Mouse (Mus musculus): ENCODE data around the gene Cckar.

DNA sequence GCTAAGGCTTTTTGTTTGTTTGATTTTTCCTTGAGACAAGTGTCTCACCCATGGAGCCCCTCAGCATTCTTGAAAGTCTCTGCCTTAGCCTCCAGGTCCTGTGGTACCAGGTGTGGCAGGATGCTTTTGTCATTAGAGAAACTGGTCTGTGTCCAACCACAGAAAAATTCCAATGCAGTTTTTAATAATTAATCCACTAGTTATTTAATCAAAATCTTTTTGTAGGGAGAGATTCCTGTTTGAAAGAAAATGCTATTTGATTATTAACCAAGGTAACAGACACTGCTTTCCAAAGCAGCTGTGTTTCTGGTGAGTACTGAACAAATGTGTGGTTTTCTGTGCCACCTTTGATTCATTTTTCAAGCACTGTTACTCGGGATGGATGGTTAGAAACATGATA is 50.9 kb downstream of the Cckar start:
- TF ChIP-seq CTCF (IDR thresholded peaks at IDR 0.05) (no peak), EP300 (IDR thresholded peaks at IDR 0.05) (no peak)

All from lung, postnatal 0 days (tissue).